Mouse (Mus musculus): ENCODE results near the gene Kctd8. TPM values are rescaled to one million over a fixed set of nuclear protein-coding genes. Genes with fewer than 3 reads are reported as not detected.
"Not testable (repeated sequence)": the region's sequence is repeated elsewhere in the genome, so short reads cannot be mapped to it uniquely, and the experiment has no call there.

Kctd8 gene
- polyA plus RNA-seq, 1 experiment from 2014 or later, result 3.5 TPM

DNA sequence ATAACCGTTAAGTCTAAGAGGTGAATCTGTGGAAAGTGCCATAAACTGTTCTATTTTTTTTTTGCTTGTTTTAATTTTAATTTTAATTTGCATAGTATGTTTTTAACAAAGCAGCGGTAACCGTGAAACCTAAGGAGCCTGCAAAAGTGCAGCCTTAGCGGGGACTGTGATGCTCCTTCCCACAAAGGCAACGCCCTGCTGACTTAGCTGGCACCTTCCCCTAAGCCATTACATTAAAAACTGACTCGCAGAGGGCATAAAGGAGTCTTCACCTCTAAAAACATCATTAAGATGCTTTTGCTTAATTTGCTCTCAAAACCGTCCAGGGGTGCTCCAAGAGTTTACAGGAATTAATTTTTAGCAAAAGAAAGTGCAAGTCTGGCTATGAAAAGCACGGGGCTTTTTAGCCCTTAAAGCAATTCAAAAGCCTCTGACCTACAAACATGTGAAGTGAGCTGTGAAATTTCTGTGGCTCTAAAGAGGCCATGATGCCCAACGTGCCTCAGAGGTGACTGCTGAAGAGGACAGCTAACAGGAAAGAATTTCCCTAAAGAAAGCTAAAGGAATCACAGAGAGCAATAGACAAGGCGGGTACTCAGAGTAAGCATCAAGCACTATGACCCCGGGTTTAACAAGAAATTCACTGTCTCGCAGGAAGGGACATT, 16.8 kb downstream of the Kctd8 start:
- no peak overlapping the region for H3K27ac ChIP-seq (replicated peaks; ENCODE audit: low read depth, low read length)
- no peak for DNase-seq (ENCODE audit: low spot score)
- no peaks in the 10 kb centered on the region for H3K4me1 ChIP-seq (ENCODE audit: control insufficient read depth, insufficient read depth, low read length)
- ATAC-seq (ENCODE audit: low read depth), result no peak
- H3K9me3 ChIP-seq (ENCODE audit: control insufficient read depth, low read length), result no peaks in the 10 kb centered on the region
- no peaks in the 10 kb centered on the region for H3K36me3 ChIP-seq (ENCODE audit: control insufficient read depth, insufficient read depth, low read length)
- no peak overlapping the region for H3K4me2 ChIP-seq (ENCODE audit: low read depth, low read length)
- no peak overlapping the region for H3K9ac ChIP-seq (ENCODE audit: low read depth, low read length)
- 62% methylated on average over 12 of the region's 12 CpGs for WGBS
- no peak overlapping the region for H3K4me3 ChIP-seq (ENCODE audit: low read depth, low read length)
- H3K27me3 ChIP-seq (replicated peaks; ENCODE audit: control insufficient read depth, insufficient read depth, low read length), result no peaks in the 10 kb centered on the region

DNA sequence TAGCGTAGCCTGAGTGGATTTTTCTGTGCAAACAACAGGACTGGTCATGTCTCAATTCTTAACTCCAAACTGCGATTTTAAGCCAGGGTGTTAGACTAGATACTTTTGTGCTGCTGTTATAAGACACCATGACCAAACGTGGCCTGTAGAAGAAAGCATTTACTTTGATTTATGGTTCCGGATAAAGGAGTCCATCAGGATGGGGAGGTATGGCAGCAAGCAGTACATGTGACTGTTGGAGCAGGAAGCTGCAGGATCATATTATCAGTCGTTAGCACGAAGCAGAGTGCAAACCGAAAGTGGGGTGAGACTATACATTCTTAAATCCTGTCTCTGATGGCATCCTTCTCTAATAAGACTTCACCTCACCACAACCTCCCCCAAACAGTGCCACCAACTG, 28.9 kb downstream of the Kctd8 start:
- Histone ChIP-seq H3K4me2 (ENCODE audit: low read depth, low read length) (no peak overlapping the region), H3K27ac (replicated peaks; ENCODE audit: low read depth, low read length) (no peak overlapping the region), H3K4me1 (ENCODE audit: control insufficient read depth, insufficient read depth, low read length) (no peaks in the 10 kb centered on the region), H3K4me3 (ENCODE audit: low read depth, low read length) (no peak overlapping the region), H3K36me3 (ENCODE audit: control insufficient read depth, insufficient read depth, low read length) (no peaks in the 10 kb centered on the region), H3K9ac (ENCODE audit: low read depth, low read length) (no peak overlapping the region), H3K27me3 (replicated peaks; ENCODE audit: control insufficient read depth, insufficient read depth, low read length) (no peaks in the 10 kb centered on the region), H3K9me3 (ENCODE audit: control insufficient read depth, low read length) (no peaks in the 10 kb centered on the region)
- 75% methylated on average over 7 of the region's 7 CpGs for WGBS
- ATAC-seq (ENCODE audit: low read depth), result no peak
- no peak for DNase-seq (ENCODE audit: low spot score)

DNA sequence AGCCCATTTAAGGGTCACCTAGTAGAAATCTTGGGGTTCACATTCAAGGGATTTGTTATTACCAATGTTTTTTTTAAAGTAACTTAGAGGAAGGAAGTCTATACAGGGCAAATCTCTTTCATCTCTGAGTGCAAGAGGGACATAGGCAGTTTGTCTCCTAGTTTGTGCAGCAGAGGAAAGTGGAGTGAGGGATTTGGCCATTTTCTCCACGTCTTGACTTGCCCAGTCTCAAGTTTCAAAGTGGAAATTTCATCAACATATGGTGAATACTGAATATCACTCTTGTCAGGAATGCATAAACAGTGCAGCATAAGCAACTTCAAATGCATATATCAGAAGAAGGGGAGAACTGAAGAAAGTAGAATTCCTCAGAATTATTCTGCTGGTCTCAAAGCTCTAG, 39.8 kb downstream of the Kctd8 start:
- no peaks in the 10 kb centered on the region for H3K27me3 ChIP-seq (replicated peaks; ENCODE audit: control insufficient read depth, insufficient read depth, low read length)
- ATAC-seq (ENCODE audit: low read depth) (no peak), DNase-seq (ENCODE audit: low spot score) (no peak)
- no peaks in the 10 kb centered on the region for H3K4me1 ChIP-seq (ENCODE audit: control insufficient read depth, insufficient read depth, low read length)
- WGBS, result 3% methylated on average over 1 of the region's 1 CpGs
- no peaks in the 10 kb centered on the region for H3K36me3 ChIP-seq (ENCODE audit: control insufficient read depth, insufficient read depth, low read length)
- H3K27ac ChIP-seq (replicated peaks; ENCODE audit: low read depth, low read length), result no peak overlapping the region
- no peaks in the 10 kb centered on the region for H3K9me3 ChIP-seq (ENCODE audit: control insufficient read depth, low read length)
- no peak overlapping the region for H3K9ac ChIP-seq (ENCODE audit: low read depth, low read length)
- H3K4me3 ChIP-seq (ENCODE audit: low read depth, low read length), result no peak overlapping the region
- no peak overlapping the region for H3K4me2 ChIP-seq (ENCODE audit: low read depth, low read length)

DNA sequence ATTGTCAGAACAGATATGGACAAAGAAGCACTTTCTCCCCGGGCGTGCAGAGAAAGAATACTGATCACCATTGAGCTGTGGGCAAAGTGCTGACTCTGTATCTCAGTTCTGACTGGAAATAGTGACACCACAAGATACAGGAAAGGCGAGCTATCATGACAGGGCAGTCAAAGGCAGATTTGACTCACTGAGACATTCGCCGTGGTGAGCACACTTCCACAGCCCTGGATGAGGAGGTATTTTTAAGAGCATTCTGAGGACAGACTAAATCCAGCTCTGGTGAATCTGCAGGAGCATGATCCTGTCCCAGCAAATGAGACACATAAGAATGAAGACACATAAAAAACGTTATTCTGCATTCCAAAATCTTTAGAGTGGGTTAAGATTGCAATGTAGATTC, 49.1 kb downstream of the Kctd8 start:
- ATAC-seq (ENCODE audit: low read depth), result no peak
- no peaks in the 10 kb centered on the region for H3K9me3 ChIP-seq (ENCODE audit: control insufficient read depth, low read length)
- H3K36me3 ChIP-seq (ENCODE audit: control insufficient read depth, insufficient read depth, low read length), result no peaks in the 10 kb centered on the region
- H3K27ac ChIP-seq (replicated peaks; ENCODE audit: low read depth, low read length), result no peak overlapping the region
- H3K4me1 ChIP-seq (ENCODE audit: control insufficient read depth, insufficient read depth, low read length), result no peaks in the 10 kb centered on the region
- H3K27me3 ChIP-seq (replicated peaks; ENCODE audit: control insufficient read depth, insufficient read depth, low read length), result no peaks in the 10 kb centered on the region
- no peak for DNase-seq (ENCODE audit: low spot score)
- 74% methylated on average over 6 of the region's 6 CpGs for WGBS
- H3K4me2 ChIP-seq (ENCODE audit: low read depth, low read length), result no peak overlapping the region
- H3K4me3 ChIP-seq (ENCODE audit: low read depth, low read length), result no peak overlapping the region
- no peak overlapping the region for H3K9ac ChIP-seq (ENCODE audit: low read depth, low read length)

DNA sequence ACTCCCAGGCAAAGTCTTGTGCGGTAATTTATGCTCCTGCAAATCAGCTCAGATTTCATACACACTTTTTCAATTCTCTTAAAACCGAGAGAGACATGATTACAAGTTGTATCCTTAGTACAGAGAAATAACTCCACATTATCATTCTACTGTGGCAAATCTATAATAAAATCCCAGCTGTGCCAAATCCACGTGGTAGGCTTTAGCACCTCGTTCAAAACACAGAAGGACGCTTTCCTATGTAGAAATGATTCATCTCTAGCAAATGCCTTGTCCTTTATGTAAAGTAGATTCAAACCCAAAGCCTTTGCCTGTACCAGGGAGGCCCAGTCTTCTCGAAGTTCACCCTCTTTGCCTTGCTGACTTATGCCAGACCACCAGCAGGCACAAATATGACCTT, 57.1 kb downstream of the Kctd8 start:
- Histone ChIP-seq H3K4me3 (ENCODE audit: low read depth, low read length) (no peak overlapping the region), H3K4me1 (ENCODE audit: control insufficient read depth, insufficient read depth, low read length) (no peaks in the 10 kb centered on the region), H3K9me3 (ENCODE audit: control insufficient read depth, low read length) (no peaks in the 10 kb centered on the region), H3K27me3 (replicated peaks; ENCODE audit: control insufficient read depth, insufficient read depth, low read length) (no peaks in the 10 kb centered on the region), H3K36me3 (ENCODE audit: control insufficient read depth, insufficient read depth, low read length) (no peaks in the 10 kb centered on the region), H3K9ac (ENCODE audit: low read depth, low read length) (no peak overlapping the region), H3K4me2 (ENCODE audit: low read depth, low read length) (no peak overlapping the region), H3K27ac (replicated peaks; ENCODE audit: low read depth, low read length) (no peak overlapping the region)
- 63% methylated on average over 6 of the region's 6 CpGs for WGBS
- ATAC-seq (ENCODE audit: low read depth), result no peak
- DNase-seq (ENCODE audit: low spot score), result no peak

DNA sequence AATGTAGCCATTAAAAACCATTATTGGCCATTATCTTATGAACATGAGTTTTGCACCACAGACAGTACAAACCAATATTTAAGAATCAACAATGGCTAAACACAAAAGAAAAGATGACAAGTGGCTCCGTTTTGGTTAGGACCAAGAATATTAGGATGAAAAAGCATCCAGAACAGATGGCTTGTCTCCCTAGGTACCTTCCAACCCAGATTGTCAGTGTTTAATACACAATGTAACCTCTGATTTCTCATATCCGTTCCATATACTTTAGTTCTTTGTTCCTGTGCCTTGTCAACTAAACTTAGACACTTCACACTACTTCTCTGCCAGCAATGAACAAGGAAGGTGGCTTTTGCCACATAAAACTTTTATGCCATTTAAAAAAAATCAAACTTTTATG, 89.1 kb downstream of the Kctd8 start:
- H3K27ac ChIP-seq (replicated peaks; ENCODE audit: low read depth, low read length), result no peak overlapping the region
- ATAC-seq (ENCODE audit: low read depth) (no peak), DNase-seq (ENCODE audit: low spot score) (no peak)
- no peak overlapping the region for H3K4me3 ChIP-seq (ENCODE audit: low read depth, low read length)
- no peaks in the 10 kb centered on the region for H3K36me3 ChIP-seq (ENCODE audit: control insufficient read depth, insufficient read depth, low read length)
- no peak overlapping the region for H3K9ac ChIP-seq (ENCODE audit: low read depth, low read length)
- no peaks in the 10 kb centered on the region for H3K27me3 ChIP-seq (replicated peaks; ENCODE audit: control insufficient read depth, insufficient read depth, low read length)
- H3K9me3 ChIP-seq (ENCODE audit: control insufficient read depth, low read length), result no peaks in the 10 kb centered on the region
- 79% methylated on average over 2 of the region's 2 CpGs for WGBS
- H3K4me1 ChIP-seq (ENCODE audit: control insufficient read depth, insufficient read depth, low read length), result no peaks in the 10 kb centered on the region
- H3K4me2 ChIP-seq (ENCODE audit: low read depth, low read length), result no peak overlapping the region

DNA sequence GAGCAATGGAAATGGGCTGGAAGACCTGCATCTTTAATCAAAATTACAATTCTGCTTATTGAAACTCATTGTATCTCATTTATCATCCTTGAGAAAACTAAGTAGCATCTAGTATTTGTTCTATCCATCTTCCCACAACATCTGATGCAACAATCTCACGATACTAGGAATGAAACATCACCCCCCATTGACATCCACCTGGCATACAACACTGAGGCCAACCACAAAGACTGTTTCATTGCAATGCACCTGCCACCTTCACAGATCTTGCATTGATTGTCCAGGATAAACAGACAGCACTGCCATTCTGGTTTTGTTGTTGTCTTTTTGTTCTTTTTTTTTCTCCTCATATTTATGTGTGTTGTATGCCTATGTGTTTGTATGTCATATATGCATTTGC, 99.5 kb downstream of the Kctd8 start:
- Histone ChIP-seq H3K9ac (ENCODE audit: low read depth, low read length) (no peak overlapping the region), H3K4me3 (ENCODE audit: low read depth, low read length) (no peak overlapping the region), H3K27ac (replicated peaks; ENCODE audit: low read depth, low read length) (no peak overlapping the region), H3K4me1 (ENCODE audit: control insufficient read depth, insufficient read depth, low read length) (no peaks in the 10 kb centered on the region), H3K27me3 (replicated peaks; ENCODE audit: control insufficient read depth, insufficient read depth, low read length) (no peaks in the 10 kb centered on the region), H3K36me3 (ENCODE audit: control insufficient read depth, insufficient read depth, low read length) (no peaks in the 10 kb centered on the region), H3K4me2 (ENCODE audit: low read depth, low read length) (no peak overlapping the region), H3K9me3 (ENCODE audit: control insufficient read depth, low read length) (no peaks in the 10 kb centered on the region)
- DNase-seq (ENCODE audit: low spot score), result no peak
- ATAC-seq (ENCODE audit: low read depth), result no peak
- WGBS, result 56% methylated on average over 1 of the region's 1 CpGs

DNA sequence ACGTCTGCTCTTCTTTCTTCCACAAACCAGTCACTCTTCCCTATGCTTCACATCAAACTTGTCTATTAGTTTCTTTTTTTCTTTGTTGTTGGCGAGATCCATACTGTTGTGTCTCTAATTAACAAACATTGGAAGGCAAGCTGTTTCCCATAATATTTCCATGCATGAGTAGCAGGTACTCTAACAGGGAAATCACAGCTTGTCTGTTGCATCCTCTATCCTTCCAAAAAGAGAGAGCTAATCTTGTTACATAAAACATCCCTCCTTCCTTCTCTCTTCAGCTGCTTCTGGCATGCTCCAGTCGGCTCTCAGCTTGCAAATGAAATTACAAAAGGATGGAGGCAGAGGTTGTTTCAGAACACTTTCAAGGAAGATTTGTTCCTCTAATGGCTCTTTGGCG, 107.9 kb downstream of the Kctd8 start:
- no peak overlapping the region for H3K4me2 ChIP-seq (ENCODE audit: low read depth, low read length)
- no peaks in the 10 kb centered on the region for H3K4me1 ChIP-seq (ENCODE audit: control insufficient read depth, insufficient read depth, low read length)
- no peaks in the 10 kb centered on the region for H3K36me3 ChIP-seq (ENCODE audit: control insufficient read depth, insufficient read depth, low read length)
- WGBS, result 67% methylated on average over 4 of the region's 4 CpGs
- H3K9ac ChIP-seq (ENCODE audit: low read depth, low read length), result no peak overlapping the region
- H3K4me3 ChIP-seq (ENCODE audit: low read depth, low read length), result no peak overlapping the region
- no peaks in the 10 kb centered on the region for H3K9me3 ChIP-seq (ENCODE audit: control insufficient read depth, low read length)
- DNase-seq (ENCODE audit: low spot score) (no peak), ATAC-seq (ENCODE audit: low read depth) (no peak)
- no peaks in the 10 kb centered on the region for H3K27me3 ChIP-seq (replicated peaks; ENCODE audit: control insufficient read depth, insufficient read depth, low read length)
- H3K27ac ChIP-seq (replicated peaks; ENCODE audit: low read depth, low read length), result no peak overlapping the region

DNA sequence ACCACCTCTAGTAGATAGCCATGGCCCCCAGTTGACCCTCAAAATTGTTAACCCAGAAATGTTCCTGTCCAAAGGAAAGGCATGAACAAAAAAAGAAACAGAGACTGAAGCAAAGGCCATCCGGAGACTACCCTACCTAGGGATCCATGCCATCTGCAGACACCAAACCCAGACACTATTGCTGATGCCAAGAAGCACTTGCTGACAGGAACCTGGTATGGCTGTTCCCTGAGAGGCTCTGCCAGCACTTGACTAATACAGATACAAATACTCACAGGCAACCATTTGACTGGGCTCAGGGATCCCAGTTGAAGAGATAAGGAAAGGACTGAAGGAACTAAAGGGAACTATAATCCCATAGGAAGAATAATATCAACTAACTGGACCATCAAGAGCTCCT, 109.8 kb downstream of the Kctd8 start:
- WGBS, result 96% methylated on average over 1 of the region's 1 CpGs
- DNase-seq (ENCODE audit: low spot score); H3K4me1 ChIP-seq (ENCODE audit: control insufficient read depth, insufficient read depth, low read length); H3K36me3 ChIP-seq (ENCODE audit: control insufficient read depth, insufficient read depth, low read length); H3K9me3 ChIP-seq (ENCODE audit: control insufficient read depth, low read length); H3K9ac ChIP-seq (ENCODE audit: low read depth, low read length); ATAC-seq (ENCODE audit: low read depth); H3K4me2 ChIP-seq (ENCODE audit: low read depth, low read length); H3K27me3 ChIP-seq (replicated peaks; ENCODE audit: control insufficient read depth, insufficient read depth, low read length); H3K27ac ChIP-seq (replicated peaks; ENCODE audit: low read depth, low read length); H3K4me3 ChIP-seq (ENCODE audit: low read depth, low read length): not testable (repeated sequence)

Measured in embryonic facial prominence, embryonic 14.5 days (tissue).